Mouse (Mus musculus) embryo, embryonic 11 days (tissue): ENCODE data around the gene Adat2.

Experiments used
- DNase-seq: peaks from one replicate; pipeline ENCODE4 v3.0.0-alpha.2; 2015

Gene Adat2

DNA sequence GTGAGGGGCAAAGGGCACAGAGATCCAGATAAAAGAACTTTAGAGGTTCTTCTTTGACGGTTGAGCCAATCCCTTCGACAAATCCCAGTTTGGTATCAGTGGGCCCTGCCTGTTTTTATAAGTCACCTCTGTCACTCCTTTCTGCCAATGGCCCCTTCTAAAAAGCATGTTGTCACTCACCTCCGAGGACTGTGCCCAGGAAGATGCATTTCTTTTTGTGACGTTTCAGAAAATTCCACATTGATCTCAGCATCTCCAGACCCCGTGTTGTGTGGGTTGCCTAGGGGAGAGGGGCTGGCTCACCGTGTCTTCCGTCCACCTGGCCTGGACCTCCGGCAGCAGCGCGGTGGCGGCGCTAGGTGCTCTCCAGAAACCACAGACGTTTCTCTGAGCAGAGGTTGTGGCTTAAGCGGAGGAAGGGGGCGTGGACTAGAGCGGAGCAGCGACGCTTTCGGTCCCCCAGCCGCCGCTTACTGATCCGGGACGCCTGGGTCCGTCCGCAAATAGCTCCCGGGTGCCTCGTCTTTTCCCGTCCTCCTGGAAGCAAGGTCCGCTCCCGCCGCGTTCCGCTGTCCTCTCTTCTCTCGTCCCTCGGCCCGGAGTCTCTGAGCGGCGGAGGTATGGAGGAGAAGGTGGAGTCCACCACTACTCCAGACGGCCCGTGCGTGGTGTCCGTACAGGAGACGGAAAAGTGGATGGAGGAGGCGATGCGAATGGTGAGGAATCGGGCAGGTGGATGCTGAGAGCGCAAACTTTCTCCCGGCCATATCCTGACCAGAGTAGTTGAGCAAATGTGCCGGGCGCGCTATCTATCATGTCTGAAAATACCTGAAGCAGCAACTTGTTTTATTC lies at the start of gene Adat2, which contains the start of gene Pex3:
Gene Adat2, plus strand, starts transcription at position 249 of the 852 bp plus-strand sequence.
Gene Pex3, minus strand, starts transcription at position 497 of the 852 bp plus-strand sequence.
- peak; percentile 95 for DNase-seq

DNA sequence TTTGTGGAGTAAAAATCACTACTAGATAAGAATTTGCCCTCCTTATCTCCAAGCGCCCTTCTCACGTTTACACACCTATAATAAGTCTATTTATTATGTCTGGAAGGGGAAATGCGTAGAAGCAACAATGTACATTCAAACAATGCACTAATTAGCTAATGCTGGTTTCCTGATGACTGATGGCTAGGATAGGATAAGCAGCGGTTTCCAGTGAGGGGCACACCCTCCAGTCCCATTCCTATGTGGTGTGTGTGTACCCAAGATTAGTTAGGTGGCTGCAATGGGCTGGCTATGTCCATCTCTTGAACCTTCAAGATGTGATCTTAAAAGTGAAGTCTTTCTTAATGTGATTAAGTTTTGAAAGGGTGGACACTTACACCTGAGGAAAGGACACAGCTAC lies 30.8 kb upstream of the Adat2 start:
- DNase-seq: no peak

DNA sequence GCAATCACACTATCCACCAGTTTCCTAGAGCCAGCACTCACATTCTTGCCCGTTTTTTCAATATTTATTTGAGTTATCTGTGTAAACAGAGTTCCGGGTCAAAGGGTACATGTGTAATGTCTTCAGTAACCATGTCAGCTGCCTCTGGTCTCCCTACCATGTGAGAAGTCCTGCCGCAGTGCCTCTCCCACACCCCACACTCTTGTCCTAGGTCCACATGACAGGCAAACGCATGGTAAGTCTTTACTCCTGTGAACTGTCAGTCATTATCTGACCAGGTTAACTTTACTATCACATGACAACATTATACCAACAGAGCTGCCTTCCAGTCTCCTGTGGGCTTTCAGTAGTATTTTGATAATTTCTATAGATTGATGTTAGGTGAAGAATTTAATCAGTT lies 24.5 kb upstream of the Adat2 start:
- no peak for DNase-seq

- DNase-seq: no peak
Observed at GRCm38 (mm10) chr10:13534751-13535150, 17.9 kb upstream of the Adat2 start.

GRCm38 (mm10) chr10:13536706-13537105 lies 16.0 kb upstream of the Adat2 start:
- DNase-seq: no peak

DNA sequence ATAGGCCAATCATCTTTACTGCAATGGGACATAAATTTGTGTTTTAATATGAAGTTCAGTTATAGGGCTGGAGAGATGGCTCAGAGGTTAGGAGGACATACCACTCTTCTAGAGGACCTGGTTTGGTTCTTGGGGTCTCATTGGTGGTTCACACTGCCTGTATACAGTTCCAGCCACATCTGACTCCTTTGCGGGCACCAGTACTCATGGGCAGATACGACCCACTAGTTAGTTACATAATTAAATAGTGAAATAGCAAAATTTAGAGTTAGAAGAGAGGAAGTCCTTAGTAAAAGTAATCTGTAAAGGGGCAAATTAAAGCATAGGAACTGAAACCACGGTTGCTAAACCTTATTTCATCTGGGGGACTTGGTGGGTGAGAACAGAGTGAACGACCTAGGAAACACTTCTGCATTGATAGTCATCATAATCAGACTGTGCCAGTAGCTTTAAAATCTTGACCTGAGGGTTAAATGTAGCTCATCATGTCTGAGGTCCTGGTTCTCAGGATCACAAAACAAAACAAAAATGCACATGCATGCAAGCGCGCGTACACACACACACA lies 12.8 kb upstream of the Adat2 start:
- no peak for DNase-seq

DNA sequence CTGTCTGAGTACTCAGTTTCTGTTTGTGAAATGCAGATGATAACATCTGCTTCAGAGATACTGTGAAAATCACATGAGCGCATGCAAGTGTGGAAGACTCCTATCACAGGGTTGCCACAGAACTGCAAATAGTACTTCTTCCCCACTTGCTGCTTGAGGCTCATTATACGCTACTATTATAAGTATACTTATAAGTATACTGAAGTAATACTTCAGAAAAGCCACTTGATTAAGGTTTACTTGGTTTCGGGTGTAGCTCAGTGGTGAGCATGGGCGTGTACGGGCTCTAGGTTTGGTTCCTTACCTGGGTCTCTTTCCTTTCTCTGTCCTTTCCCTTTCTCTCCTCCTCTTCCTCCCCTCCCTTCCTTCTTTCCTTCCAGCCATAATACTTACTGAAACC lies 11.0 kb upstream of the Adat2 start:
- no peak for DNase-seq

DNA sequence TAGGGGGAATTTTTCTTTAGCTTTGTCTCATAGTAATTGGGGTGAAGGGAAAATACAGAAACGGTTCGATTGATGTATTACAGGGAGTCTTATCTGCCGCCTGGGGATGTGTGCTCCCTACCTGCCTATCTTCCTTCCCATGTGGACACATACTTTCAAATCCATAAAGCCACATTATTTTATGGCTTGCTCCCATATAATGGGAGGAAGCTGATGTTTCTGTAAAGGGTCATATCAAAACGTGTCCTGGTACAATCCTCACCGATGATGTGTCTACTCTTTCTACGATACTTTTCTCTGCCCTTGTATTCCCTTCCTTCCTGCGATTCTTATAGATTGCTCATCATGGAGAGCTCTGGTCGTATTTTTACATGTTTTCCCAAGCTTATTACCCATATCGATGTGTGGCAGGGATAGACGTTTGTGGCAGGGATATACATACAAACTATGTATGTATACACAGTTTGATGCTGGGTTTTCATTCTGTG lies 848 bp downstream of the Adat2 start:
- DNase-seq: no peak

DNA sequence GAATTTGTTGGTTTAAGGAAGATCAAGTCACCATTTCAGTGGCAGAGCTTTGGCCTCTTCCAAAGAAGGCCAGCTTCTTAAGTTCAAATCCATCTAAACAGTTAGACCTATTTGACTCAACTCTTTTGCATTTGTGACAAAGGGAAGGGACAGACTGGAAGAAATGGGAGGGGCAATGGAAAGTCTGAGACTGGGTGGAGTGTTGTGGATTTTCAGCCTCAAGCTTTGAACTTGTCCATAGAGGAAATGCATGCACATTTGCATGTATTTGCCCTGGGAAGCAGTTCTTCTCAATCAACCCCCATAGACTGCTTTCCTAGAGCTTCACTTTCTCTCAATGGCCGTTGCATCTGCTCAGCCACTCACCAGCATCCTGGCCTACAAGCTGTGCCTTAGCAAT lies 1.6 kb downstream of the Adat2 start:
- DNase-seq: no peak

DNA sequence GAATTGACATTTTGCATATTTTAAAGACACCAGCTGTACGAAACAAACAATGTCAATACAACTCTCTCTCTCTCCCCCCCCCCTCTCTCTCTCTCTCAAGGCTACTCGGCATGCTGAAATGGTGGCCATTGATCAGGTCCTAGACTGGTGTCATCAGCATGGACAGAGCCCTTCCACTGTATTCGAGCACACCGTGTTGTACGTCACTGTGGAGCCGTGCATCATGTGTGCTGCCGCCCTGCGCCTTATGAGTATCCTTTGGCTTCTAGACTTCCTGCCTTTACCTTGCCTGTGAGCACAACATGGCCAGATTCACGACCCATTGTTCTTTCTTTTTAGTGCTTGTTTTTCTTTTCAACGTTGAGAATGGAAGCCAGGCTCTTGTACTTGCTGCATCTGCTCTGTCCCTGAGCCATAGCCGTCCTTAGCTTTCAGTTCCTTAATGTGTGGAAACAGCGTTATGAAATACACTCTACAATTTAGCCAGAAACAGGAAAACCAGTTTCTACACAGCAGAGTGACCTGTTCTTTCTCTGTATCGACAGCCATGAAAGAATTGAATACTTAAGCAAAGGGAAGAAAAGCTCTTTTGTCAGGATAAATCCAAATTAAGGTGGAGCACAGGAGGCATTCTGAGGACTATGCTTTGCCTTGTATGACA lies 7.5 kb downstream of the Adat2 start:
- no peak for DNase-seq

- DNase-seq: peak; percentile 85
Observed at GRCm38 (mm10) chr10:13564364-13565079, 11.8 kb downstream of the Adat2 start.

- DNase-seq: no peak
Observed at GRCm38 (mm10) chr10:13565080-13565448, 12.4 kb downstream of the Adat2 start.

- DNase-seq: no peak
Observed at GRCm38 (mm10) chr10:13566393-13566792, 13.7 kb downstream of the Adat2 start.

- peak; percentile 19 for DNase-seq
Observed at GRCm38 (mm10) chr10:13569818-13570217, 17.1 kb downstream of the Adat2 start.

- peak; percentile 38 for DNase-seq
Observed at GRCm38 (mm10) chr10:13570697-13571538, 18.2 kb downstream of the Adat2 start.

DNA sequence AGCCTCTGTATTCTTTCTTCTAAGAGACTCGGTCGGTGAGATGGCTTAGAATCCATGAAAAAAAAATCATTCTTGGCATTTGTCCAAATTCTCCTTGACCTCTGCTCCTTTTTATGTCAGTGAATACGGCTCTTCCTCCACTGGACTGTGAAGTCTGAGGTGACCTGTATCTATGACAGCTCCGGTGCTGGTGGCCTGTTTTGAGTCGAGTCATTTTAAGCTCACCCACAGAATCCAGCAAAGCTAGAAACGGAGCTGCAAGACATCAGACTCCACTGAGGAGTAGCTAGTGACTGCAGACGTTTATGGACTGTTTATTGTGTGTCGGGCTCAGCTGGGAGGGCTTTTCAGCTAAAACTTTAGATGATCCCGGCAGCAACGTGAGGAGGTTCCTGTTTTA lies 19.3 kb downstream of the Adat2 start:
- DNase-seq: no peak

DNA sequence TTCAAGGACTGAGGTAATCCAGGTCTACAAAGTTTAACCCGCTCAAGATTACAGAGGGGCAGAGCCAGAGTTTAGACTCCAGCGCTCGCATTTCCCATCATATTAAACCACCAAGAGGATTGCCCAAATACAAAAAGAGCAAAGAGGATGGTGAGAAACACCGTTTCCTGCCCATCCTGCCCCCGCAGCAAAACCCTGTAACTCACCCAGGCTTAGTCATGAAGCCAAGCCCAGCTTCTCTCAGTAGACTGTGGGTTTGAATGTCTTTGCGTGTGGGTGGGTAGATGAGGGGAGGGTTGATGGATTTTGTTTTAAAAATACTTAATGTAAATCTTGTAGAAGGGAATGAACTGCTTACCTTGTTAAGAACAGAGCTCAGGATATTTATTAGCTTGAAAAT lies 19.7 kb downstream of the Adat2 start:
- DNase-seq: no peak

DNA sequence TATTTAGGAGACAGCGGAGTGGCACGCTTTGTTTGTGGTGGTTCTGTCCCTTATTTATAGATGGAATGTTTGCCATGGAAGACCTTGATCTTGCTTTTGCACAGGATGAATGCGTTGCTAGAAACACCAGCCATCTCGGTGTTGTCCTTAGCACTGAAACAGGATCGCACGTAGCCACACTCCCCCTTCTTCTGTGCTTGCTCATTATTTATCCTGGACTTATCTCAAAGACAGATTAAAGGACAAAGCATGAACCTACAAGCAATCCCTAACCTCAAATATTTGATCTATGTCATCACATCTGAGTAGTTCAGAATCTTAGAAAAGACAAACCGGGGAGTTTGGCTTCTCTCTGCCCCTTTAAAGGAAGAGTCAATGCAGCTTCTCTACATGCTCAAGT lies 24.4 kb downstream of the Adat2 start:
- DNase-seq: no peak

- DNase-seq: no peak
Observed at GRCm38 (mm10) chr10:13587914-13588313, 35.2 kb downstream of the Adat2 start.

DNA sequence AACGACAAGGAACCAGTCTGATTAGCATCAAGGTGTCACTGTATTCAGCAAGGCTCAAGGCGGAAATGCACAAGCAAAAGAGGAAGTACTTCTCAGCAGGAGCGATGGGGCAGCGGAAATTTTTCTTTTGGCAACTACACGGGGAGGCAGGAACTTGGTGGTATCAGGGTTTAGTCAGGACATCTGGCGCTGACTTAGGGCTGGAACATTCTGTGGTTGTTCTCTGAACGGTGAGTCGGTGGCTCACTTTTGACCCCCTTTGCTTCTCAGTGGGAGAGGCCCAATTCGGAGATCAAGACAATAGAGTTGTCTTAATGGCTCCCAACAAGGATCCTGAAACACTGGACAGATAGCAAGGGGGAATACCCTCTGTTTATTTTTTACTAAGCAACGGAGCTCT lies 39.5 kb downstream of the Adat2 start:
- DNase-seq: no peak

DNA sequence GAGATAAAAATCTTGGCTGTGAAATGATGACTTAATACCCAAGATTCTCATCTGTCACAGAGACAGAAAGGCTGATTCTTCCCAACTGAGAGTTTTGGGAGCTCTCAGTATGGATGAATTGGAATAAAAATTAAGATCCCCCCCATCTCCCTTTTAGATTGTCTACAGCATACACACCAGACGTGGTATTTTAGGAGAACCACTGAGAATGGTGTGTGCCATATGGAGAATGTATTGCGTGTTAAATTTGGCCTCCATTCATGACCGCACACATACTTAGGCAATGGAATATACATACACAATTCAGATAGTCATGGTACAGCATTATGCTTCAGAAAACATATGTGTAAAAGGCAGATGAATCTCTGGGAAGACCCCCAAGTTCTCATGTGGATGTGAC lies 40.8 kb downstream of the Adat2 start:
- no peak for DNase-seq

DNA sequence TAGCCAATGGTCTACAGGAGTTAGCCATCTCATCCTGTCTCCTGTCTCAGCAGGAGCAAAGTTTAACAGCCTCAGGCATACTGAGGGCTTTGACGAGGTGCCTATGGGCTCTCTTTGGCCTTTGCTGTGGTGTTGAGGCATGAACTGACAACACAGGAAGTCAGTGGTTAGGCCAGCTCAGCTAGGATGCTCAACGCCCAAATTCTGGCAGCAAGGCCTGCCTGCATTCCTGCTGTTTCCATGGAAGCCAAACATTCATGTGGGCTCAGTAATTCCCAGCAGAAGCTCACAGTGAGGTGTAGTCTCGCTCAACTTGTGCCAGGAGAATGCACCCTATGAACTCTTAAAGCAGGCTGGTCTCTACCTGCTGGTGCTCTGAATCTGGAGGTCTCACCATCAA lies 43.4 kb downstream of the Adat2 start:
- DNase-seq: no peak
